Mouse (Mus musculus) lung, postnatal 25 days (tissue): ENCODE measurements around the gene Slc7a8.
A peak's percentile ranks its signal among the peaks of the same experiment; 100 is the strongest.

Source experiments
- DNase-seq: peaks from one replicate; pipeline ENCODE4 v3.0.0; 2022; ENCODE audit warnings: low spot score

Slc7a8 gene

DNA sequence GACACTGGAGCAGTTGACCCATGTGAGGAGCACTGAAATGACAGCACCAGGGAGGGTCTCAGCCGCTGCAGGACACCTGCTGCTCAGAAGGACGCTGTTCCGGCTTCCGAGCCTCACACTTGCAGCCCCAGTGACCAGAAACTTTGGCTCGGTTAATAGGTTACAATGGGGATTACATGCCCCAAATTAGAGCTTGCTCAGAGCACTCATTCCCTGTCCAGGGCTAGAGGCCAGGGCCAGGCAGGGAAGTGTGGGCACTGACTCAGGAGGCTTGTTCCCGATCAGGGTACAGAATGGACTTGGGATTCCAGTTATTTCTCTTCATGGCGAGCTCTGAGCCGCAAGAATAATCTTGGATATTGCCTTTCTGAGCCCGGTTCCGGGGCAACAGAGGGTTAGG, 44.1 kb downstream of the Slc7a8 start:
- no peak for DNase-seq

DNA sequence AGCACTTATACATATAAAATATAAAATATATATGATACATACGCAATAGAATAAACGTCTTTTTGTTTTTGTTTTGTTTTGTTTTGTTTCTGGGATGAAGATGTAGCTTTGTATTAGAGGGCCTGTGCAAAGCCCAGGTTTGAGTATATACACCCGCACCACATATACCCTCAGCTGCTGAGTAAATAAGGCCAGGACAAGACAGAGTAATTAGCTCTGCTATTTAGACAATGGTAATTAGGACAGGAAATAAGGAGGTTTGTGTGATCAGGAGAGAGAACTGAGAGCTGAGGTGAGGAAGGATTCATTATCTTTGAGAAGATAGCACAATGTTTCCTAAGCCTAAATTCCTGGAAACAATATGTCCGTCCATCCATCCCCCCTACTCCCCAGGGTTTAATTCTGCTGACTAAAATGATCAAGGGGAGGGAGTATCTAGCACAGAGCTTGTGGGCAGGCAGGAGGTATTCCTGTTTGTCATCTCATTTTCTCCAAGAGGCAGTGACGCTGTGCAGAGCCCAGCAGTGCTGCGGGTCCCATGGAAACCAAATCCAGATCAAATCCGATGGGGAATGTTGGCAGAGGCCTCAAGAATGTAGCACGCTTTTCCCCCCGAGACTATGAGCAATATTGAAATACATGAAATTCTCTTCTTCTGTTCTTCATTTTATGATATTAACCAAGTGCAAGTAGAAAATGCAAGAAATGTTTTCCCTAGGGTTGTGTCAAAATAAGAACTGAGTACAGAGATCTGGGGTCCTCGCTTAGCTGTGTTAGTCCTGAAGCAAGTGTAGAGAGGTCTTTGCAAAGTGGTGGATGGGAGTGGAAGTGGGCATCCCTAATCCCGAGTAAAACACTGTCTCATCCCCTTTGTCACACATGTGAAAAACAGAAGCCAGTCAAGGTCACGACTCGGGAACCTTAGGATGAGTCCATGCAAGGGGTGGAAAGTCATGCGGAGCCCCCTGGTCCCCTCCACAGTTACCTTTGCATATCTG, 44.9 kb downstream of the Slc7a8 start:
- DNase-seq: no peak

GRCm38 (mm10) chr14:54735221-54735620, 46.5 kb downstream of the Slc7a8 start:
- DNase-seq: no peak

DNA sequence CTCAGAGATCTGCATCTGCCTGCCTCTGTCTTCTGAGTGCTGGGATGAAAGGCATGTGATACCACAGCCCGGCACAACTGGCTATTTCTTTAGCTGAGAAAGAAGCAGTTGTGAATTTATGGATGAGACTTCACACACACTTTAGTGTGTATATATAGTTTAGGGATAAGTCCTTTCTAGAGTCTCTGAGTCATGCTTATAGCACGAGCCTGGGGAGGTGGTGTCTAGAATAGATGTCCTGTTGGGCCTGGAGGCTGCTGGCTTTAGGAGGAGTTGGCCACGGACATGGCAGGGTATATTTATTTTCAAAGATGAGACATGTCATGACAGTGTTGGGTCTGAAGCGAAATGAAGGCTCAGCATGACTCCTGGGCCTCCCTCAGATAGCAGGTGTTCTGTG, 47.7 kb downstream of the Slc7a8 start:
- DNase-seq: no peak

GRCm38 (mm10) chr14:54732206-54732605, 49.5 kb downstream of the Slc7a8 start:
- no peak for DNase-seq

- DNase-seq: no peak
Observed at GRCm38 (mm10) chr14:54730305-54730704, 51.4 kb downstream of the Slc7a8 start.

DNA sequence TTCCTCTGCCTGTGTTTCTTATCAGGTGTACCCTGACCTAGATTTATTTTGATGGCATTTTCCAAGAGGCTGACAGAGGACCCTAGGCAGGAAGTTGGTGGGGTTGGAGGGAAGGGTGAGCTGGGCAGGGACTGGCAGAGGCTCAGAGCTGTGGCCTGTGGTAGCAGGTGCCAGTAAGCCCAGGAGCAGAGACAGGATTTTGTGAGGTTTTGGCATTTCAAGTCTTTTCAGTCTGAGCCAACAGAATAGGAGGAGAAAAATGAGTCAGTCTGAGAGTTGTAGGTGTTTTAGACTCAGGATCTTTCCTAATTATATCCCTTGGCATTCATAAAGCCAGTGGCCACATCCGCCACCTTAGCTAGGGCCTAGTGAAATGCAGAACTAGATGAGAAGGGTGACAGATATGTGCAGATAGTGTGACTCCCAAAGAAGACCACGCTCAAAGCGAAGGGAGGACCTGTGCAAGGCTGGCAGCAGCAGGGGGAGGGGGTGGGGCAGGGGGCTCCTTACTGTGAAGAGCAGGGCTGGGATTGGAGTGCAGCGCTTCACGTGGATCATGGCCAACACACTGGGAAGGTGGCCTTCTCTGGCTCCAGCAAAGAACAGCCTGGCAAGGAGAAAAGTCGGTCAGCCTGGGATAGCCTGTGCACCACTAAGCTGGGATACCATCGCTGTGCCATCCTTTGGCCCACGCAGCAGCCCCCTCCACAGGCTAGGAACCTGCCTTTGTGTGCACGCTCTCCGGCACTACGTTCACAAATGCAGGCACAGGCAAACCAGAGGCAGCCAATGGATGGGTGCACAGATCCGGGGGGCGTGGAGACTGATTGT, 52.7 kb downstream of the Slc7a8 start:
- no peak for DNase-seq

DNA sequence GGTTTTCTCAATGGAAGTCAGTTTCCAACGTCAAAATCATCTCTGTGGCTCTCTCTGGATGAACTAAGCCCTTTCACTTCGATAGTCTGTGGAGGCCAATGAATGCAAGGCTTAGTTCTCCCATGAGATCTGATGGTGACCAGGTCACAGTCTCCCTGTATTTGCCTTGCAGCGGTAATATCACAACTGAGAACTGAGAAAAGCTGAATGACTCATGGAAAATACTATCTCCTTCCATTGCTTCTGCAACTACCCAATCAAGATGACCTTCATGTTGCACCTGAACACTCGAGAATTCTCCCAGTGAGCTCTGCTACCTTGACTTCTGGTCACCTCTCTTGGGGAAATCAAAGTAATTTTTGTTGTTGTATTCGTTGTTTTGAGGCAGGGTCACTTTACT, 54.2 kb downstream of the Slc7a8 start:
- DNase-seq: no peak

DNA sequence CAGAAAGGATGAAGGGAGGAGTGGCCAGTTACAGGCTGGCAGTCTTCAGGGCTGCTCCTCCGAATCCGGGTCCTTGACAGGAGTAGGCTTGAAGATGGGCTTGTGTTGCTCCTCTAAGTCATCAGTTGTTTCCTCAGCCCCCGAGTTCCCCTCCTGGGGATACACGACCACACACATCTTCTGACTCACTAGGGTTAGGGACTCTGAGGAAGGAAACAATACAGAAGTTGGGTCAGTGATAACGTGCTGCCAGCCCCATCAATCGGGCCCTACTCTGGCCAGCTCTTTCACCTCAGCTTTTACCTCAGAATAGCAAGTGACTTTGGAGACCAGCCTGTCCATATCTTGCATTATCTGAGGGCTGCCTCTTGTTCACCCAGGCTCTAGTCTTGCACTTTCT, 57.7 kb downstream of the Slc7a8 start:
- no peak for DNase-seq

GRCm38 (mm10) chr14:54721711-54722110, 60.0 kb downstream of the Slc7a8 start:
- DNase-seq: no peak

GRCm38 (mm10) chr14:54720654-54721350, 60.9 kb downstream of the Slc7a8 start:
- DNase-seq: no peak

GRCm38 (mm10) chr14:54720041-54720440, 61.7 kb downstream of the Slc7a8 start:
- no peak for DNase-seq

DNA sequence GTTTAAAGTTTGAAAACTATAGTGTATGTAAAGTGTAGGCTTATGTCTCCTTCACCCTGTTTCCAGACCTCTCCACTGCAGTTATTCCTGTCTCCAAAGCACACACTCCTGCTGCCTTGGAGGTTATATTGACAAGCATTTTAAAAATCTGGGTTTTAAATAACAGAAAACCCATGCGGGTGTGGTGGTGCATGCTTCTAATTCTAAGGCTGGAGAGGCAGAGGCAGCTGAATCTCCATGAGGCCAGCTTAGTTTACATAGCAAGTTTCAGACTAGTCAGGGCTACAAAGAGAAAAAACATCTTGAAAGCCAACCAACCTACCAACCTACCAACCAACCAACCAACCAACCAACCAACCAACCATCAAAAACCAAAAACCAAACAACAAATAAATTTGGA, 66.3 kb downstream of the Slc7a8 start:
- no peak for DNase-seq

GRCm38 (mm10) chr14:54714617-54715081, 67.1 kb downstream of the Slc7a8 start:
- DNase-seq: no peak

DNA sequence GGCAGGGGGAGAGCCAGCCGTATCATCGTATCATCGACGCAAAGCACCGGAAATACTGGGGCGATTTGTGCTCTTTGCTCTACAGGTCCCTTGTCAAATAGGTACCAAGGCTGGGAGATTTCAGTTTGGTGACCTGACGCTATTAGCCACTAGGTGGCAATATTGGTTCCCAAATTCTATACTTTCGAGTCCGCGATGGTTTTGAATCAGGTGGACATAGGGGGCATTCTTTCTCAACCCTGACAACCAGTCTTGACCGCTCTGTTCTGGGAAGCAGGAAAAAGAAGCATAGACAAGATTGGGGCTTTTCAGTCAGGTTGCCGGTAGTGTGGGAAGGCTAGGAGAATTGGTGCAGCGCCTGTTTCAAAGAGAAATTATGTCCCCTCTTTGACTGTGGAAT, 67.6 kb downstream of the Slc7a8 start:
- DNase-seq: peak; percentile 70

DNA sequence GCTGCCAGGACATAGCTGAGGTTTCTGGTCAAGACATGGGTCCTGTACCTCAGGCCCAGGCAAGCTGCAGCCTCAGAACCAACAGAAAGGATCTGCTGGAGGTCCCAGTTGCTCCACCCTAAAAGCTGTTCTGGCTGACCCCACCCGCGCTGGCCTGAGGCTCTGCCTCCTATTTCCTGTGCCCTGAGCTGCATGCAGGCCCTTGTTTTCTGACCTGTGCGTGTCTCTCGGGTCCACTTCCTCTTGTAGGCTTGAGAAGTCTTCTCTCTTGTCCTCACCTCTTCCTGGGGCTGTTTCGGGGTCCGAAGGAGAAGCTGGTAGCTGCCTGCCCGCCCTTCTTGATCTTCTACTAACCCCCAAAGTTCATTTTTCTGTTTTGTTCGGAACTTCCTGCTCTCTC, 68.9 kb downstream of the Slc7a8 start:
- peak; percentile 23 for DNase-seq

DNA sequence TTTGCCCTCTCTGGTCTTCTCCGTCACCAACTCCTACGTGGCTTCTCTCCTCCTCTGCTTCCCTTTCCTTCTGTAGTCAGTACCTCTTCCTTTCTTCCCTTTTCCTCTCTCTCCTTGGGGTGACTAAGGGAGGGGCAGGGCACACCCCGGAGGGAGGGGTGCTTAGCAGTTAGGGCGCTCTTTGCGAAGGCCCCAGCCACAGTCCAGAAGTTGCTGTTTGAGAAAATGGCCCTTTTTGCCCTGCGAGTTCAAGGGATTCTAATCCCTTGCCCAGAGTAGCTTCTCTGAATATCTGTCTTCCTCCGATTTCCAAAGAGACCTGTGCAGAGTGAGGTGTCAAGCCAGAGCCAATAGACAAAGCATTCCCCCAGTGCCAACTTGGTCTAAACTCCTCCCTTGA, 69.7 kb downstream of the Slc7a8 start, which contains the start of gene Cebpe:
Cebpe (minus strand) TSS at position 101 of the 400 bp plus-strand sequence.
- no peak for DNase-seq

GRCm38 (mm10) chr14:54709054-54709453, 72.7 kb downstream of the Slc7a8 start:
- DNase-seq: no peak

DNA sequence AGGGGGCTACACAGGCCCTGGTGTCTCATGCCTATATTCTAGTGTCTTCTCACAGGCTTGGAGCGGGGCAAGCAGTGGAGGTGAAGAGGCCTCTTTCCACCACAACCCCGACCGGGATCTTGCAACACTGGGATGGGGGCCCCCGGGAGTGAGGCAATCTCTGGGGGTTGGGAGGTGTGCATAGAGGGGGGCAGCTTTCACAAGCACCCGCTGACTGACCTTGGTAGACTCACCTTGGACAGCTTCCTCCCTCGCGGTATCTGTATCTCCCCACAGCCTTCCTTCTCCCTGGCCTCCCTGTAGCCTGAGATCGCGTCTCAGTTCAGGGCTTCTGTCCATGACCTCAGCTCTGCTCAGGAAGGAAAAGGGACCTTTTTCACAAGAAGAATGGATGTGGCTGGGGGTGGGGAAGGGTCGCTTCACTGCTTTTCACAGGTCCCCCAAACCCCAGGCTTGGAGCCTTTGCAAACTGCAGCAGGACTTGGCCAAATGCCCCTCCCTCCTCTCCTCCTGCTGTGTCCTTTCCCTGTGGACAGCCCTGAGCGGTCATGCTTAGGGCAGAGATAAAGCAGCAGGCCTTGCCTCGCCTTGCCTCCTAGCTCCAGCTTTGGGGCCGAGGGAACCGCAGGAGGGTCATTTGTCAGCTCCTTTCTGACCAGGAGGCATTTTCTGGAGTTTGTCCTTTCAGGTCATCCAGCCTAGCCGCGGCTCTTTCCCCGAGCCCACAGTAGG, 75.0 kb downstream of the Slc7a8 start:
- DNase-seq: no peak

GRCm38 (mm10) chr14:54705844-54706243, 75.9 kb downstream of the Slc7a8 start:
- DNase-seq: no peak

- DNase-seq: no peak
Observed at GRCm38 (mm10) chr14:54703207-54703606, 78.5 kb downstream of the Slc7a8 start.
